Mouse (Mus musculus): Measurements from ENCODE around the gene Sdk2.

Sdk2 gene

DNA sequence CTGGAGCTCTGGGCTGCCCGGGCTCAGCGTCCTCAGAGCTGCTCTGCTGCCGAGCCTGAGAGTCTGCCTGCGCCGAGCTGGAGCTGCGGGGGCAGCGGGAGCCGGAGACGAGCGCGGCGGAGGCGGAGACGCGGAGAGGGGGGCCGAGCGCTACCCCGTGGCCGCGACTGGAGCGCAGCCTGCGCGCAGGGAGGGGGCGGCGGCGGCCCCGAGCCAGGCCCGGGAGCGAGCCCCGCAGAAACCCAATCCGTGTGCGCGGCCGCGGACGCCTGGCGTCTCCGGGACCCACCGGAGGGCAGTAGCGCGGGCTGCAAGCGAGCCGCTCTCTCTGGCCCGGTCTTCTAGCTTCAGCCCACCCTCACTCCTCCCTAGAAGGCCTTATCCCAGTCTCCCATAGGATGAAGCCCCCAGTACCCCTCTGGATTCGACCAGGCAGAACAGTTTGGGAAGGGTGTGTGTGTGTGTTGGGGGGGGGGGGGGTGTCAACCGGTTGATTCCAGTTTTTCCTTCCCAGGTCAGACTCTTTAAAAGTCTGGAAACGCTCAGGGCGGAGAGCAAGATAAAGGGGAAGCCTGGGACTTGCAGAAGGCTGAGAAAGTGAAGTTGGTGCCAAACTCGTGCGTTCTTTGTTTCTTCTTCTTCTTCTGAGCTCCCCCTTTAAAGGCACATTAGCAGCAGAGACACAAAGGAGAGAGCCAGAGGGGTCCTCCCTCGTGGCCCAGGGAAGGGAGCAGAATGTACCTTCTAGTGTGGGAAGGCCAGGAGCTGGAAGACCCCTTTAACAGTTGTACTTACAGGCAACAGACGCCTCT lies at the start of gene Sdk2:
Gene Sdk2, minus strand, starts transcription at position 96 of the 812 bp plus-strand sequence.
- DNase-seq: peak; percentile 71

DNA sequence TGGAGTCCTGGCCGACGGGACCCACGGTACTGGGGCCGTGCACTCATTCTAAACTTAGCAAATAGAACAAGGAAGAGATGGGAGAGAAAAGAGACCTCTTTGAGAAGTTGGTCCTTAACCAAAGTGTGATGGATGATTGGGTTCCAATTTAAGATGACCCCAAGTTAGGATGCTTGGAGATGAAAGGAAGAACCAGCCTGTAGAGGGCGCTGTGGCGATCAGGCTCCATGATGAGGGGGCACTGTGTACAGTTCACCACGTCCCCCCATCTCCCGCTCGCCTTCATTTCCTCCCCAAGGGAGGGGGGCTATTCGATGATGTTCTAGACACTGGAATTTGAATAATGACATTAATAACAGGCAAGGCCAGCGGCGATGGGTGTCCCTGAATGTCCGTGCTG lies 48.2 kb upstream of the Sdk2 start:
- no peak for DNase-seq

GRCm38 (mm10) chr11:114114674-114115073 lies 47.8 kb upstream of the Sdk2 start:
- DNase-seq: no peak

DNA sequence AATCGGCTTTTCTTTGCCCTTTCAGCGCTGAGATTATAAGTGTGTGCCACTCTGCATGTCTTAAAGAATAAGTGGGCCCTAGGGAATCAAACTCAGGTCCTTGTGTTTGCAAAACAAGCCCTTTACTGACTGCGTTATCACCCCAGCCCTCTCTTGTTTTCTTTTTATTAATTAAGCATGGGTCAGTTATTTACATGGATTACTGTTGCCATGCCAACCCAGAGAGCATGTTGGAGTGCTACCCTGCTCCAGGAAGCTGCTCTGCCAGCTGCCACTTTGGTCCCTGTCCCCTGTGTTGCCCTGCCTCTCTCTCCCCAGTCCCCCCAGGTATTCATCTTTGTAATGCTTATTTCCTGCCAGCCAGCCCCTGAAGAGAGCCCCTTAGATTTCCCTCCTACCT lies 44.0 kb upstream of the Sdk2 start:
- DNase-seq: no peak

GRCm38 (mm10) chr11:114093636-114094035 lies 26.8 kb upstream of the Sdk2 start:
- DNase-seq: no peak

GRCm38 (mm10) chr11:114093175-114093574 lies 26.3 kb upstream of the Sdk2 start:
- no peak for DNase-seq

- DNase-seq: peak; percentile 16
Observed at GRCm38 (mm10) chr11:114080606-114081005, 13.8 kb upstream of the Sdk2 start.

DNA sequence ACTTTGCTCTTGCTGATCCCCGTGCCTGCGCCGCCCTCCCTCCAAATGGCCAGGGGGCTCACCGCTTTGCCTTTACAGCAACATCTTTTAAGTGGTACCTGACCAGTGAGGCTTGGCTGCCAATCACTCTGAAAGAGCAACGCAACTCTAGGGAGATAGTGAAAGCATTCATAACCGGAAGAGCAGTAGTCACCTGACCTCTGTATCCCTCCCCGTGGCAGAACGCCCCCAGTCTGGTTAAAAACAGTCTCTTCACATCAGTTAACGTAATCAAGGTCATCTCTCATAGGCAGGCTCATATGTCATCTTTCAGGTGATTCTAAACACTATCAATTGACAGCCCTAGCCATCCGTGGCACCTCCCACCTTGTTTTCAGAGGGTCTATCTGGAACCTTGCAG lies 5.8 kb upstream of the Sdk2 start:
- no peak for DNase-seq

DNA sequence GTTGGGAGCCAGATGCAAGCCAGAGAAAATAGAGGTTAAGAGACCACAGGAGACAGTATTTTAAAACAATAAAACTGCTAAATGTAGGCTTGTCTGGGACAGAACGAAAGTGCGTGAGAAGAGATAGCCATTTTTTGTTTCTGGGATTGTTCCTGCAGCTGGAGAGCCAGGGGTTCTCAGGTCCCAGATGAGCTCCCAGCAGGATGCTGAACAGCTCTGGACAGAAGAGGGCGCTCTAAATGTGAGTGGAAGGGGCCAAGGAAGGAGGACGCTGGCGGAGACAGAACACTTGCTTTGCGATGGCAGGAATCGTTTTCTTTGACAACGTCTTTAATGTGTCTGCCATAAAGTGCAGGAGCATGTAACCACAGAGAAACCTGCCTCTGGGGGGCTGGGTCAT lies 5.2 kb upstream of the Sdk2 start:
- peak; percentile 41 for DNase-seq

DNA sequence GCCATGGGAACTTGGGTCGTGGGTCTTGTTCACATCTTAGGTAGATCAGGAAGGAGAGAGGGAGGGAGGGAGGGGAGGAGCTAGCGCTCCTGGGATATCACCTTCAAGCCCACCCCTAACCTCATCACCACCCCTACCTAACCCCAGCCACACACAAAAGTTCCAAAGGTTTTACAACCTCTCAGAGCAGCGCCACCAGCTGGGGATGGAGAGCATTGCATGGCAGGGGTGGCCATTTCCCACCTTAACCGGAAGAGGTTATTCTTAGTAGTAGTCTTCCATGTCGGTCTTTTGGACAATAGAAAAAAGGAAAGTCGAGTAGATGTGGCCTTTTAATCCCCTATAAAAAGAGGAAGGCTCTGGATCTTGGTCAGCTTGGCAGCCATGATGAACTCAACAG lies 4.0 kb upstream of the Sdk2 start:
- no peak for DNase-seq

GRCm38 (mm10) chr11:114070131-114070530 lies 3.3 kb upstream of the Sdk2 start:
- no peak for DNase-seq

- DNase-seq: peak; percentile 69
Observed at GRCm38 (mm10) chr11:114068390-114068789, 1.5 kb upstream of the Sdk2 start.

GRCm38 (mm10) chr11:114066098-114066950 lies 522 bp downstream of the Sdk2 start:
- peak; percentile 39 for DNase-seq

DNA sequence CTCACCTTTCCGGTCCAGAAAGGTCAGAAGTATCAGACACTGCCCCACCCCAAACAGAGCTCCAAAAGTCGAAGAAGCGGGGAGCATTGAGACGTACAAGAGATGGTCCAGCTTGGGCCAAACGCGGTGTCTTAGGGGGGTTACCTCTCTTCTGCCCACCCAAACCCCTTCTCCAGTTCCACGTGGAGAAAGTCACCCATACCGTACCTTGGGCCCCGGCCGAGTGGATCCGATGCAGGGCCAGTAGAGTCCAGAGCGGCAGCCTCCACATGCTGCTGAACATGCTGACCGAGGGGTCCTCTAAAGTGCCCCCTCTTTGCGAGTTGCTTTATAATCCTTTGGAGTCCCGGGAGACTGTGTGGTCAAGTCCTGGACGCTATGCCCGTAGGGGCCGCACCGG lies 1.2 kb downstream of the Sdk2 start:
- DNase-seq: no peak

GRCm38 (mm10) chr11:114064871-114065388 lies 1.9 kb downstream of the Sdk2 start:
- peak; percentile 18 for DNase-seq

GRCm38 (mm10) chr11:114061946-114062345 lies 4.9 kb downstream of the Sdk2 start:
- DNase-seq: no peak

- DNase-seq: no peak
Observed at GRCm38 (mm10) chr11:114061265-114061664, 5.6 kb downstream of the Sdk2 start.

DNA sequence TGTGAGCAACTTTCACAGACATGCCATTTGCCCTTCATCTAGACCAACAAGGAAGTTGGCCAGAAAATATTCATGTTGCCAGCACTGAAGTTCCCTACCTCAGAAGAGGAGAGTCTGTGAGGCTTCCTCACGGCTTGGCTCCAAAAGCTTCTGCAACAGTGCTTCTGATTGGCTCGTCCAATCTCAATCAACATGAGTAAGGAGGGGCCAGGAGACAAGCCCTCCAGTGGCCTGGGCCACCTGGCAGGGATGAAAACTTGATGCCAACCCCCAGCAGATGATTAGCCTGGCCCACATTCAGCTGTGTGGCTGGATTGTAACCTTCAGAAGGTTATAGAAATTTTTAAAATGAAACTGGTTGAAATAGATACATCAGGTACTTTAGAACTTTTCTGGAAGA lies 10.5 kb downstream of the Sdk2 start:
- no peak for DNase-seq

DNA sequence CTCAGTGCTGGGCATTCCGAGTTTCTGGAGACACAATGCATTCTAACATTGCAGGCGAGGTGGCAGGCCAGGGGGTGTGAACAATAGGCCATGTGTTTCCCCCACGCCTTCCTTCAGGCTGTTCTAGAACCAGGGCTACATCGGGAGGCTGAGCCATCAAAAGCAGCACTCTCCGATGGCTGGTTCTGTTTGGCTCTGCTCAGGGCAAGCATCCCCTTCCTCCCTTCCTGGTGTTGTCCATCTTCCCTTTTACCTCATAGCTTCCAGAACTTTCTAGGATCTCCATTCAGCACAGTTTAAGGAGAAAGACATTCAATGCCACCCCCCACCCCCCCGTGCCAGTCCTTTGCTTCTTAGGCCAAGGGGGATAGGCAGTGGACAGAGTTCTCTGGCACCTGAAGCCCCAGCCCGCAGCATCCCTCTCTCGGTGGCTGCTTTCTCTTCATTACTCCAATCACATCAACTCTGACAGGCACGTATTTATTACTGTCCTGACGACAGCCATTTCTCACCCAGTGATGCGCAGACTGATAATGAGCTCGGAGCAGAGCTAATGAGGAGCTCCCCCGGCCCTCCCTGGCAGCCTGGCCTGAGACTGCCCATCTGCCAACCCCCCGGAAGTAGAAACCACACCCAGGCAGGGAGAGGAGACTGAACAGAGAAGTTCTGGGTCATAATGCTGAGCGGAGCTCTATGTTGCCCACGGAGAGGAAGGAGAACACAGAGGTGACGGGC lies 12.1 kb downstream of the Sdk2 start:
- DNase-seq: no peak

DNA sequence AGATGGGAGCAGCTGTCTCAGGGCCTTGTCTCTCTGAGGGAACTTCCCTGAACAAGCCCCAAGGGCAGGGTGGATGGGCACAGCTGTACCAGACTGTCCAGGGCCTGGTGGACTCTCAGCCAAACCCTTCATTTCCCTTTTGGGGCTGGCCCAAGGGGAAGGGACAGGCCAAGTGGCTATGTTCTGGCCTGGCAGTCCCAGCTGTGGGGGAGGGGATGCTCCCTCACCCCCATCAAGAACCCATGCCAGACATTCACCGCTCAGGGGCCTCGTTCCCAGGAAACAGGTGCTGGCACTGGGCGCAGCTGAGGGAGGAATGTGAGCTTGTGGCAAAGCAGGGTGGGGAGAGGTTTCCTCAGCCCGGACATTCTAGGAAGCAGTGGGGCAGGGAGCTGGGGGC lies 15.5 kb downstream of the Sdk2 start:
- no peak for DNase-seq

- no peak for DNase-seq
Observed at GRCm38 (mm10) chr11:114050511-114050910, 16.3 kb downstream of the Sdk2 start.

GRCm38 (mm10) chr11:114047887-114048331 lies 18.9 kb downstream of the Sdk2 start:
- no peak for DNase-seq

- no peak for DNase-seq
Observed at GRCm38 (mm10) chr11:114046927-114047326, 19.9 kb downstream of the Sdk2 start.
